8 mouse cellular contexts compared by ENCODE assay signal in the genomic region with DNA sequence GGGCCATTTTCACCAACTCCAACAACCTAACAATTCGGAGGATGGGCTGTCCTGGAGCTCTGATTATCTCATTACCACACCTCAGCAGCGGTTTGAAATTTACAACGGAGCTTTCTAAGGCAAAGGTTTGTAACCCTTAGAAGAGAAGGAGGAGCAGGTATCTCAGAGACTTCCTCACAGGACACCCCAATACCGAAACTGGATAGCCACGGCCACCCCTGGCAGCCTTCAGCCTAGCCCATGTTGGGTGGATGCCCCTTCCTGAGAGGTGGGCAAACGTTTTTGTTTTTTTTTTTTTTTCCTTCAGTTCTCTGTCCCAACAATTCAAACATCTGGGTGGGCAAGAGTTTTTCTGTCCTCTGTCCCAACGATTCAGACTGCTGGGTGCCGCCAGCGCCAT. TPM values are rescaled to one million over a fixed set of nuclear protein-coding genes. Genes with fewer than 3 reads are reported as not detected.
DNase-seq lines count a peak whose midpoint lies in the region; ATAC-seq lines count a peak whose summit lies in the region.

No protein-coding gene starts in this region.

- 18% methylated on average over 9 of the region's 9 CpGs for WGBS in hindbrain, embryonic 14.5 days
- 21% methylated on average over 9 of the region's 9 CpGs for WGBS in midbrain, embryonic 12.5 days

- DNase-seq in kidney, adult 9 months, result peak; percentile 34
- DNase-seq in kidney, adult 18-20 months, result no peak
- no peak for DNase-seq in hindbrain, embryonic 14.5 days (ENCODE audit: low spot score)
- no peak for DNase-seq in adrenal gland, postnatal 25 days
- no peak for DNase-seq in thymus, postnatal 14 days
- DNase-seq in kidney, postnatal 25 days, result no peak

- H3K9me3 ChIP-seq in hindbrain, embryonic 14.5 days (ENCODE audit: control insufficient read depth, low read length), result no peaks in the 10 kb centered on the region
- H3K9me3 ChIP-seq in midbrain, embryonic 12.5 days, result no peaks in the 10 kb centered on the region

- H3K4me1 ChIP-seq in brown adipose tissue, adult 24 weeks (ENCODE audit: control insufficient read depth, insufficient read depth, insufficient read length, low read length), result peaks cover 10% of the 10 kb centered on the region; the same call in 1 of the 2 replicates
- H3K4me1 ChIP-seq in hindbrain, embryonic 14.5 days (replicated peaks; ENCODE audit: control insufficient read depth, insufficient read depth, low read length), result peaks cover 4% of the 10 kb centered on the region; the same call in 1 of the 2 replicates
- H3K4me1 ChIP-seq in midbrain, embryonic 12.5 days, result peaks cover 8% of the 10 kb centered on the region; the same call in 1 of the 2 replicates

- no peak for ATAC-seq in hindbrain, embryonic 14.5 days (ENCODE audit: low FRiP score)
- ATAC-seq in midbrain, embryonic 12.5 days (ENCODE audit: low FRiP score, low read depth), result peak; percentile 1; the same call in 1 of the 2 replicates

- H3K27me3 ChIP-seq in hindbrain, embryonic 14.5 days (ENCODE audit: control insufficient read depth, insufficient read depth, low read length), result no peaks in the 10 kb centered on the region
- H3K27me3 ChIP-seq in midbrain, embryonic 12.5 days, result no peaks in the 10 kb centered on the region

- H3K4me2 ChIP-seq in hindbrain, embryonic 14.5 days (replicated peaks), result peak overlapping the region; percentile 72
- peak overlapping the region; percentile 71 for H3K4me2 ChIP-seq in midbrain, embryonic 12.5 days (replicated peaks)

- H3K9ac ChIP-seq in hindbrain, embryonic 14.5 days, result peak overlapping the region; percentile 86
- peak overlapping the region; percentile 65 for H3K9ac ChIP-seq in midbrain, embryonic 12.5 days (replicated peaks)

- no peaks in the 10 kb centered on the region for H3K36me3 ChIP-seq in hindbrain, embryonic 14.5 days (replicated peaks; ENCODE audit: control insufficient read depth, insufficient read depth)
- no peaks in the 10 kb centered on the region for H3K36me3 ChIP-seq in midbrain, embryonic 12.5 days

- H3K4me3 ChIP-seq in brown adipose tissue, adult 24 weeks (ENCODE audit: insufficient read depth, low read depth, low read length), result peak overlapping the region; percentile 80
- peak overlapping the region; percentile 62 for H3K4me3 ChIP-seq in hindbrain, embryonic 14.5 days (replicated peaks; ENCODE audit: low read length)
- H3K4me3 ChIP-seq in midbrain, embryonic 12.5 days, result peak overlapping the region; percentile 63

- H3K27ac ChIP-seq in brown adipose tissue, adult 24 weeks (replicated peaks; ENCODE audit: low read depth, low read length), result peak overlapping the region; percentile 97
- H3K27ac ChIP-seq in hindbrain, embryonic 14.5 days, result peak overlapping the region; percentile 86
- peak overlapping the region; percentile 70; the same call in 1 of the 2 replicates for H3K27ac ChIP-seq in midbrain, embryonic 12.5 days (replicated peaks)

RNA-seq across cellular contexts. Expression of gene Fam213a, which starts 0.4 kb away (rescaled TPM):
- 532 and 638 TPM in 2 replicates for polyA plus RNA-seq in brown adipose tissue, adult 24 weeks (2012; ENCODE audit: insufficient read depth, insufficient read length, missing spikeins)
- 86.6 and 94.3 TPM in 2 replicates for polyA plus RNA-seq in hindbrain, embryonic 14.5 days (2014; fragmentation: Nextera tagmentation; extraction: Ambion mirVana)
- polyA plus RNA-seq in midbrain, embryonic 12.5 days (2016; fragmentation: Nextera tagmentation; extraction: Ambion mirVana), result 46.7 and 52.6 TPM in 2 replicates
- 58.3 and 81.5 TPM in 2 replicates for total RNA-seq in adrenal gland, postnatal 25 days (2021)

RNA-seq across cellular contexts. Expression of gene Tspan14, which starts 46.5 kb away (rescaled TPM):
- polyA plus RNA-seq in brown adipose tissue, adult 24 weeks (2012; ENCODE audit: insufficient read depth, insufficient read length, missing spikeins), result 27.1 and 43.2 TPM in 2 replicates
- polyA plus RNA-seq in hindbrain, embryonic 14.5 days (2014; fragmentation: Nextera tagmentation; extraction: Ambion mirVana), result 65.6 and 70.1 TPM in 2 replicates
- polyA plus RNA-seq in midbrain, embryonic 12.5 days (2016; fragmentation: Nextera tagmentation; extraction: Ambion mirVana), result 87.3 and 88.5 TPM in 2 replicates
- total RNA-seq in adrenal gland, postnatal 25 days (2021), result 24.7 and 31.1 TPM in 2 replicates

RNA-seq across cellular contexts. Expression of gene Dydc2, which starts 55.9 kb away (rescaled TPM):
- not detected in 2 replicates for polyA plus RNA-seq in brown adipose tissue, adult 24 weeks (2012; ENCODE audit: insufficient read depth, insufficient read length, missing spikeins)
- polyA plus RNA-seq in hindbrain, embryonic 14.5 days (2014; fragmentation: Nextera tagmentation; extraction: Ambion mirVana), result 0.70 and 1.6 TPM in 2 replicates
- 0.37 and 0.59 TPM in 2 replicates for polyA plus RNA-seq in midbrain, embryonic 12.5 days (2016; fragmentation: Nextera tagmentation; extraction: Ambion mirVana)
- 0.94 TPM in 1 of 2 replicates, not detected in the other for total RNA-seq in adrenal gland, postnatal 25 days (2021)

RNA-seq across cellular contexts. Expression of gene Dydc1, which starts 59.6 kb away (rescaled TPM):
- not detected in 2 replicates for polyA plus RNA-seq in brown adipose tissue, adult 24 weeks (2012; ENCODE audit: insufficient read depth, insufficient read length, missing spikeins)
- not detected in 2 replicates for polyA plus RNA-seq in hindbrain, embryonic 14.5 days (2014; fragmentation: Nextera tagmentation; extraction: Ambion mirVana)
- not detected in 2 replicates for polyA plus RNA-seq in midbrain, embryonic 12.5 days (2016; fragmentation: Nextera tagmentation; extraction: Ambion mirVana)
- not detected in 2 replicates for total RNA-seq in adrenal gland, postnatal 25 days (2021)
